Mouse (Mus musculus): ENCODE results near the gene Cwc22. TPM values are rescaled to one million over a fixed set of nuclear protein-coding genes. Genes with fewer than 3 reads are reported as not detected.

The Cwc22 gene
- total RNA-seq, 2 experiments from 2014 or later = 22.6 to 23.9 TPM

- DNase-seq = no peak
These were observed 16.4 kb upstream of the Cwc22 start for GRCm38 (mm10) chr2:77962450-77963193.

DNA sequence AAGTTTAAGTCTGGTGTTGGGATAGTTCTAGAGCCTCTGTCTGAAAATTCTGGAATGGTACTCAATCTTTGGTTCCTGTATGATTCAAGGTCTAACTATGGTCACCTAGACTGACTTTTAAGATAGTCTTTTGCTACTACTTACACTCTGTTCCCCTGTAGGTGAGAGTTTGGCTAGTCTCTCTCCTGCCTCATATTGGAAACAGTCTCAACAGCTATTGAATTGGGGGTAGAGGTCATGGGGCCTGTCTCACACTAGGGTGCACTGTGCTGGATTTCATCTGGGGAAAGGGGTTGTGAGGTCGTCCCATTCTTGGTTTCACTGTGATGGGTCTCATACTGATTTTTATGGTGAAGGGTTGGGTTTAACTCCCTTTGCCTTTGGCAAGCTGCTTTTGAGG is 15.1 kb upstream of the Cwc22 start:
- DNase-seq = no peak

- DNase-seq = no peak
These were observed 14.5 kb upstream of the Cwc22 start for GRCm38 (mm10) chr2:77960711-77961110.

GRCm38 (mm10) chr2:77959341-77959740 is 13.2 kb upstream of the Cwc22 start:
- DNase-seq = no peak

- no peak for DNase-seq
These were observed 5.3 kb upstream of the Cwc22 start for GRCm38 (mm10) chr2:77951415-77951913.

DNA sequence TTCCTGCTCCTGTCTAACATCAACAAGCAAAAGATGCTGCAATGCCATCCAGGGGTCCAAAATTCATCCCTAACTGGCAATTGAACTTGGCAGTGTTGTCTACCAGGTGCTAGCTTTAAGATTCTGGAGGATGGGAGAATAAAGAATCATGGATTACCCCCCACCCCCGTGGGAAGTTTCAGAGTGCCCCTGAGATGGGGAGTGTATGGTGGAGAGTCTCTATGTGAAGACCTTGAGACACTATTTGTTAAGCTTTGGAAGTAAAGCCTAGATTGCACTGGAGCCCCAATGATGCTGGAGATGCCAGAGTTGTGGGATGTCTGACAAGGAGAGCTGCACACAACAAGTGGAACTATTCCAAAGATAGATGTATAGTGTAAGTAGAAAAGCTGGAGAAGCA is 3.9 kb upstream of the Cwc22 start:
- no peak for DNase-seq

GRCm38 (mm10) chr2:77949521-77949920 is 3.3 kb upstream of the Cwc22 start:
- DNase-seq = no peak

DNA sequence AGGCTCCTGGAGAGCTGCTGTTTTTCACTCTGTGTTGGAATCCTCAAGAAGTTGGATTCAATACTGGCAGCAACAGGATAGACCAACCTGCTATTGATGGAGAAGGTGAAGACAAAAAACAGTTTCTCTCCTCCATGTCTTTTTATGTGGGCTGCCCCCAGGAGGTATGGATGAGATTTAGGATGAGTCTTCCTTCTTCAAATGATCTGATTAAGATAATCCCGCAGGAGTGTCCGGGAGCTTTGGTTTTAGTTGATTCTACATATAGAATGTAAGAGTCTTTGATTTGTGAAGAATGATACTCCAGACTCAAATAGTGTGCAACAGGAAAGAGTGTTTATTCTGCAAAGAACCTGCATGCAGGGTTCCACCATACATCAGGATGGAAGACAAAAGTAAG is 2.7 kb upstream of the Cwc22 start:
- no peak for DNase-seq

DNA sequence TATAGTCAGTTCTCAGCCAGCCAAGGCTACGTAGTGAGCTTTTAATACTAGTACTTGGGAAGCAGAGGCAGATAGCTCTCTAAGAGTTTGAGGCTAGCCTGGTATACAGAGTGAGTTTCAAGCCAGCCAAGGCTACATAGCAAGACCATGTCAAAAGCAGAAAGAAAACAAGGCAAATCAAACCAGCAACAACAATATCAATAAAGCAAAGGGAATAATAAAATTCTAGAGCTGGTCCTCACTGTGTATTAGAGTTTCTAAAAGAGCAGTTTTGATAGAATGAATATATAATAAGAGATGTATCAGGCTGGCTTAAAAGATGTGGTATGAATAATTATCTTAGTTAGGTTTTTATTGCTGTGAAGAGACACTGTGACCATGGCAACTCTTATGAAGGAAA is 2.0 kb upstream of the Cwc22 start:
- no peak for DNase-seq

DNA sequence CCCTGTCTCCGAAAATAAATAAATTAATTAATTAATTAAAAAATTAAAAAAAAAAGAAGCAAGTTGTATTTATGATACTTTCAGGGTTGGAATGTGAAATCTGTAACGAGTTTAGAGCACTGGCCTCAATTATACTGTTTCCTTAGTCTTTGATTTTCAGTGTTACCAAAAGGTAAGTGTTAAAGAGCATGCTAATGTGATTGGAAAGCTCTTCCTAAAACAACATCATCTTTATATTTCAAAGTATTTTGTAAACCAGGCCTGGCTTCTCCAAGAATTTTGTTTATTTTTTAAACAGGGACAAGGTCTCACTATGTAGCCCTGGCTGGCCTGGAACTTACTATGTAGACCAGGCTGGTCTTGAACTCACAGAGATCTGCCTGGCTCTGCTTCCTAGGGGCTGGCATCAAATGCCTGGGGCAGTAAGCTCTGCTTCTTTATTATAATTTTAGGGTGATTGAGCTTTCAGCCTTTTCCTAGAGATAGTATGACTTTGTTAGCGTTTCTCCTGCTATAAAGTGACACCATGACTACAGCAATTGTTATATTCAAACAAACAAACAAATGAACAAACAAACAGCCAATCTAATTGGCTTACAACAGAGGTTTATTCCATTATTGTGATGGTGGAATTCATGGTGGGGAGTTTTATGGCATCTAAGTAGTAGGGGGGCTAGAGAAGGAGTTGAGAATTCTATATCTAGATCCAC is 1.1 kb upstream of the Cwc22 start:
- DNase-seq = no peak

DNA sequence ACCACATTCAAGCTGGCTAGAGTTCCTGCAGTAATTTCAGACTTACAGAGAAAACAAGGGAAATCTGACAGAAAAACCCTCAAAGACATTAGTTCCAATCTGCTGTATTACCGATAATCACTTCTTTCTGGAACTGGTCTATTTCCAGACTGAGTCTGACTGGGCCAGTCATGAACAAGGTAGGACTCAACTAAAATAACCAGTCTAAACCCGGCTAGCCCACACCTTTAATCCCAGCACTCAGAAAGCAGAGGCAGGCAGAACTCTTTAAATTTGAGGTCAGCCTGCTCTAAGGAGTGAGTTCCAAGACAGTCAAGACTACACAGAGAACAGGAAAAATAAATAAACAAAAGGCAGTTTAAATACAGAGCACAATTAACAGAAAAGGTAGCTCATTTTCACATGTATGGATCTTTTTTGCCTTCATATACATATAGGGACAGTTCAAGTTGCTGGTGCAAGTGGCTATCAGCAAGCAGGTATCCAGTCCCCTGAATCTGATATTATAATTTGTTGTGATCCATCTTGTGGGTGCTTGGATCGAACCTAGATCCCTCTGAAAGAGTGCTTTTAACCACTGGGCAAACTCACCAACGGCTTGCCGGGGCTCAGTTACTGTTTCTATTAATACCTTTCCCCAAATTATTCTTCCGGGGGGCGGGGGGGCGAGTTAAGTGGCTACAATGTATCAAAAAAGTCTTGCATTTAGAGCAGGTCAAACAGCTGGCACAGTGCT is 1.1 kb downstream of the Cwc22 start:
- no peak for DNase-seq

DNA sequence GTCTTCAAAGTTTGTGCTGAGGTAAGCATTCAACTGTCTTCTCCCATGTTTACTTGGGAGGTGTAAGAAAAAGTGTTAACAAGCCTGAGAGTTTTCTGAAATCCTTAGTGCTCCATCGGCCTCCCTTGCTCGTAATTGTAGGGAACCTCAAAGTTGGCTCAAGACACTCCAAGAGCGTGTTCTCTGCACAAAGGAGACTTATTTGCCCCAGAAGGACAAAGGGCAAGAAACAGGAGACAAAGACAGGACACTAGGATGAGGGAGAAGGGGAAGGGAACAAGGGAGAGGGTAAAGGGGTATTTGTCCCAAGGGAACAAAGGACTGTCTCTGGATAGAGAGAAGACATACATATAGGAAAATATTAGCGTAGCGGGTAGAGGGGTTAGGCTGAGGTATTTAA is 1.9 kb downstream of the Cwc22 start:
- no peak for DNase-seq

- DNase-seq = no peak
These were observed 4.2 kb downstream of the Cwc22 start for GRCm38 (mm10) chr2:77941944-77942343.

- DNase-seq = no peak
These were observed 7.9 kb downstream of the Cwc22 start for GRCm38 (mm10) chr2:77938317-77938716.

DNA sequence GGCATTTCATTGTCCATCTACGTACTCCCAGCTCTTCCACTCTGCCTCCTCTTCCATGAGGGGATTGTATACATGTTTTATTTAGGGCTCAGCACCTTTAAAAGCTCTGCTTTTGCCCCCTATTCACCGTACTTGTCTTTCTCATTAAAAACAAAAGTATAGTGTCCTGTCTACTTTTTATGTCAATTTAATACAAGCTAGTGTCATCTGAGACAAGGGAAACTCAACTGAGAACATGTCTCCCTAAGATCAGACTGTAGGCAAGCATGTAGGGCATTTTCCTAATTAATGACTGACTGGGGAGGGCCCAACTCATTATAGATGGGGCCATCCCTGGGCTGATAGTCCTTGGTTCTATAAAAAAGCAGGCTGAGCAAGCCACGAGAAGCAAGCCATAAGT is 8.4 kb downstream of the Cwc22 start:
- no peak for DNase-seq

DNA sequence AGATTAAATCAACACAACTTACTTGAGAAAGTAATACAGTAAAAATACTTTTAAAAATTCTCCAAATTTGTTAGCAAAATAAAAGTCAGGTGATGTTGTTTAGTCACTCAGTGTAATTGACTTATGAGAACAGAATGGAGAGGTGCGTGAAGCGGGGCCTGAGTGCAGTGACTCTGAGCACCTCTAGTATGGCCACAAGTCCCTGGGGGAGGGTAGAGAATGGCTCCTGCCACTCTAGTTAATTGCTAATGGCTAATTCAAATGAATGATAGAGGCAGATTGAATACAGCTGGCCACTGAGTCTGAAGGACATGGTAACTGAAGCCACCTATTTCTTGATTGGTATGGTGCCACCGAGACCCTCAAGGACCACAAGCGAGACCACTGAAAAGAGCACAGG is 12.0 kb downstream of the Cwc22 start:
- no peak for DNase-seq

- DNase-seq = no peak
These were observed 12.5 kb downstream of the Cwc22 start for GRCm38 (mm10) chr2:77933630-77934029.

DNA sequence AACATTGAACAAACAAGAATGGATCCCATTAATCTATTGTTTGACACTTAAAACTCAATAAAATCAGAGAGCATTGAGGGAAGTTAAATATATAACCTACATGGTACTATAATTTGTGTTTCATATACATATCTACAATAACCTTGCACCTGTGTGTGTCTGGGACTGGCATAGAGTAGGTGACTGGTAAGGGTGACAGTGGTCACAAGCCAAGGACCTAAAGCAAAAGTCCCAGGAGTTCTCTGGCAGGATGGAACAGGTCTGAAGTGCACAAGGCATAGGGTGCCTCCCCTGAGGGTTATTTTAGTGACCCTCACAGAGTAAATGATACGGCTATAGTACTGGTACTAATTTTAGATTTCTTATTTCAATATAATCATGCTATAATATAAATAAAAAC is 14.2 kb downstream of the Cwc22 start:
- DNase-seq = no peak

- no peak for DNase-seq
These were observed 17.8 kb downstream of the Cwc22 start for GRCm38 (mm10) chr2:77928352-77928751.

DNA sequence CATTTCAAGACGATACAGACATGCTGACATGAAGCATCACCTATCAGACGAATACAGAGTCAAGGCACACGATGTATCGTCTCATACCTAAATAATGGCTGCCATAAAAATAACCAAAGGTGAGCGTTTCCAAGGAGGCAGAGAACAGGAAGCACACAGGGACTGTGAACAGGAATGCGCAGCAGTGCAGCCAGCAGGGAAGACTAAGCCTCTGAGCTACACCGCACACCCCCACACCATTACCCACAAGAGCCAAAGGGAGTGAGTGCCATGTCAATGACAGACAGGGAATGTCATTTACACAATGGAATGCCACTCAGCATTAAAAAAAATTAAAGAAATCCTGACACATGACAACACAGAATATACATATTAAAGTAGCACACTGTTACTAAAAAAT is 19.7 kb downstream of the Cwc22 start:
- DNase-seq = no peak

GRCm38 (mm10) chr2:77925997-77926396 is 20.2 kb downstream of the Cwc22 start:
- no peak for DNase-seq

DNA sequence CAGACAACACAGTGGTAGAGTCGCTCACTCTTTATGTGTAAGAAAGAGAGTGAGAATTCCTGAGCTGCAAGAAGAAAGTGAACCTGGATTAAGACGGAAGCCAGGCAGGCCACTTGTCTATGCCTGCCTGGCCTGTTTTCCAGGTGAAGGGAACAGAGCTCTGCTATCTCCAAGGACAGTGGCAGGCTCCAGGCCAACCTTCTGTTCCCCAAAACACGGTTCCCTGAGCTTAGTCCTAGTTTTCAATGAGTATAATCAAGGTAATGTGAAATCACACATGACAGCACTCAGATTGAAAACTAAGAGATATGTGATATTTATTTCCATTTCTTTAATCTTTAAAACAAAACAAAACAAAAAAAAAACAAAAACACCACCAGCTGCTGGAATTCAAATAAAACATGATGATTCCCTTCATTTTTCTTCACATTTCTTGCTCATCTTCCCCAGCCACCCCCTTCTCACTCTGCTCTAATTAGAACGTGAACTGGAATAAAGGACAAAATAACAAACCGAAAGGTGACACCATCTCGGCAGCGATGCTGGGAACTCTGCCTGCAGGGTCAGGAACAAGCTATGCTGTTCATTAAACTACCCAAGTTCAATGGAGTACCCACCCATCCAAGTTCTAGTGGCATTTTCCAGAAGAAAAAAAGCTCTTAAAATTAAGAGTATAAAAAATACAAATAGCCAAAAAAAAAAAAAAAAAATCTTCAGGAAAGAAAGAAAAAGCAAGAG is 20.8 kb downstream of the Cwc22 start:
- no peak for DNase-seq

GRCm38 (mm10) chr2:77924003-77924402 is 22.2 kb downstream of the Cwc22 start:
- DNase-seq = no peak
